Mouse (Mus musculus) ES-Bruce4 (cell line): ENCODE measurements around the gene Rere. TPM values are rescaled to one million over a fixed set of nuclear protein-coding genes. Genes with fewer than 3 reads are reported as not detected.
"Not testable (repeated sequence)": the region's sequence is repeated elsewhere in the genome, so short reads cannot be mapped to it uniquely, and the experiment has no call there.

Experiments used
- H3K27ac ChIP-seq: 2 replicates; pipeline ENCODE4 v1.5.1; 2012; ENCODE audit warnings: low read length, inconsistent platforms; ENCODE audit not compliant: insufficient read depth
- H3K27me3 ChIP-seq: 2 replicates; pipeline ENCODE4 v1.6.1; 2012; ENCODE audit warnings: mild to moderate bottlenecking, low read length, inconsistent platforms; ENCODE audit not compliant: control insufficient read depth, poor library complexity, insufficient read depth, severe bottlenecking
- H3K36me3 ChIP-seq: 2 replicates; pipeline ENCODE4 v1.6.1; 2012; ENCODE audit warnings: inconsistent platforms, mild to moderate bottlenecking, low read length, moderate library complexity; ENCODE audit not compliant: control insufficient read depth, poor library complexity, insufficient read depth, severe bottlenecking
- H3K4me1 ChIP-seq: one replicate; pipeline ENCODE4 v1.8.1; 2011; ENCODE audit warnings: low read length; ENCODE audit not compliant: control insufficient read depth, insufficient read depth
- H3K4me3 ChIP-seq: 2 replicates; pipeline ENCODE4 v1.5.1; 2011; ENCODE audit warnings: low read depth, mild to moderate bottlenecking, low read length
- H3K9ac ChIP-seq: 2 replicates; pipeline ENCODE4 v1.6.1; 2012; ENCODE audit warnings: low read depth, mild to moderate bottlenecking, inconsistent platforms; ENCODE audit not compliant: poor library complexity, severe bottlenecking
- H3K9me3 ChIP-seq: replicated peaks from 2 replicates; pipeline ENCODE4 v1.6.1; 2012; ENCODE audit warnings: mild to moderate bottlenecking, low read length, inconsistent platforms; ENCODE audit not compliant: control insufficient read depth, poor library complexity, insufficient read depth, severe bottlenecking
- CTCF ChIP-seq: IDR thresholded peaks from one replicate; pipeline ENCODE4 v1.8.1; 2011; ENCODE audit warnings: low read depth, low read length
- EP300 ChIP-seq: IDR thresholded peaks from 2 replicates; pipeline ENCODE4 v1.6.1; 2011; ENCODE audit warnings: low read depth, low read length; ENCODE audit not compliant: insufficient read depth
- POLR2A ChIP-seq: IDR thresholded peaks from one replicate; pipeline ENCODE4 v1.8.1; 2011; ENCODE audit warnings: low read length; ENCODE audit not compliant: insufficient read depth
- polyA plus RNA-seq: library from polyadenylated mRNA; stranded (reverse); fragments of >200 nt; gene quantifications from 2 replicates; pipeline ENCODE4 v1.2.4, GENCODE M21; 2011; ENCODE audit warnings: low read depth; ENCODE audit not compliant: missing spikeins, insufficient read depth, insufficient read length

The Rere gene
- polyA plus RNA-seq, 1 experiment, result 77.3 TPM

DNA sequence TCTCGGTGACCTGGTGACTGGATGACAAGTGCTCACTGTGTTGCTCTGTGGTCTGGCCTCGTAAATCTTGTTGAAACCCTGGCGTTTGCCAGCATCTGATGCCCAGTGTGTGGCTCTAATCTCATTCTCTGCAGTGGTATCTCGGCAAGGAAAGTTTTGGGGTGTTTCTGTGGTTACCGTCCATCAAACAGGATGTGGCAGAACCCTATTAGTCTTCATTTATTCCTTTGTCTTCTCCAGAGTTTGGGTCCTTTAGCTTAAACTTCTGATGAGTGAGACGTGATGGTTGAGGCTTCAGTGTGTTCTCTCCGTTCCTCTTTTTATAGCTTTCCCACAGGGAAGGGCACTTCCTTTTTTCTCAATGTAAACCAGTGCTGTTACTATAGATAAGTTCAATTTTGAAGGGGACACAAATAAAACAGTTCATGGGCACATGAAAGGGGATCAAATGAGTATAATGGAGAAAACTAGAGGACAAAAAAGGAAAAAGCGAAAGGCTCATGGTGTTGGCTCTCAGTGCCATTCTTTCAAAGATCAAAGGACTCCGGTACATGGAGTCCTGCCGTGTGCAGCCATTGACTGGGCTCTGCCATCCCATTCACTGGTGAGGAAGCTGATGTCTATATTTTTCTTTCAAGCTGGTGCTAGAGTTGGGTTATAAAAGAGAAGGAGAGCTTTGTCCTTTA, 191.4 kb downstream of the Rere start:
- no peak overlapping the region for H3K9ac ChIP-seq
- H3K4me1 ChIP-seq, result no peaks in the 10 kb centered on the region
- H3K27me3 ChIP-seq, result no peaks in the 10 kb centered on the region
- H3K4me3 ChIP-seq, result no peak overlapping the region
- no peak for TF ChIP-seq POLR2A
- TF ChIP-seq EP300, result no peak
- no peak for TF ChIP-seq CTCF
- H3K9me3 ChIP-seq, result no peaks in the 10 kb centered on the region
- peaks cover 7% of the 10 kb centered on the region for H3K36me3 ChIP-seq
- no peak overlapping the region for H3K27ac ChIP-seq

DNA sequence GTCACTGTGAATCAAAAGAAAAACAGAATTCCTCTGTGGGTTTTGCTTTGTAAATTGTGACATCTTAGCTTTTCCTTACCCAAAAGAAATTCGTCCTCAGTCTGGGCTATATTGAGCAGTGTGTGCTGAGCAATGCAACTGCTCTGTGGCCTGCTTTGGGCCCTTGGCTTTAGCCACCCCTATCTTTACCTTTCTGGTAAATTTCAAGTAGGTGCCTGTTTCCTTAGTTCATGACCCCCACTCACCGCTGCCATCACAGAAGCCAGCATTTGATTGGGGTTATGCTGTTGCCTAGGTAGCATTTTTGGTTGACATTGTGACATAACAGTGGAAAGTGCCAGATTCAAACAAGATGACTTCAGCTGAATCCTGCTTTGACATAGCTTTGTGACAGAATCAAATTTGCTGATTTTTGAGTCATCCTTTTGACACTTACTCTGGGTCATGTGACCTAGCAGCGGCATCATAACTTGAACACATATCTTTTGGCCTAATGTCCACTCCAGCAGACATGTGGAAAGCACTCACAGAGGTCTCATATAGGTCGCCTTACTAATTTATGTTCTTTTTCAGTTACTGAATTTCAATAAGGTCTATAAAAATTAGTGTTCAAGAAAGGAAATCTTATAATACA, 192.1 kb downstream of the Rere start:
- Histone ChIP-seq H3K4me3 (no peak overlapping the region), H3K9me3 (no peaks in the 10 kb centered on the region), H3K27ac (no peak overlapping the region), H3K4me1 (peaks cover 2% of the 10 kb centered on the region), H3K27me3 (no peaks in the 10 kb centered on the region), H3K36me3 (peaks cover 6% of the 10 kb centered on the region), H3K9ac (no peak overlapping the region)
- TF ChIP-seq EP300, result no peak
- no peak for TF ChIP-seq POLR2A
- TF ChIP-seq CTCF, result no peak

DNA sequence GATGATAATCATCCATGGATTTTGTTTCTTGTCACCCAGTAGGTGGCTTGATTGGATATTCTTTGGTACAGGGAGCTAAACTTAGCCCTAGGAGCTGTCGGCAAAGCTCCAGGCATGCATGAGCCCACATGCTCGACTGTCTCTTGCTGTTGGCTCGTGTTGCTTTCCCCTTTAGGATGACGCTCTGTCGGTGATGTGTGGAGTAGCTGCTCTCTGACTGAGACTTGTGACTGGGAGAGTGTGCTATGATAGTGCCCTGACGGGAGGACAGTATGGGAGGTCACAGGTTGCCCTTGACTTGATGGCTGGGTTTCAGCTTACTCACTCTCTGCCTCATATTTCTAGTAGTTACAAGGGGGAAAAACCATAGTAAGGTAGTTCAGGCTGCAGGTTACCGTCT, 192.6 kb downstream of the Rere start:
- Histone ChIP-seq H3K4me3 (no peak overlapping the region), H3K9ac (no peak overlapping the region), H3K9me3 (no peaks in the 10 kb centered on the region), H3K27me3 (no peaks in the 10 kb centered on the region), H3K4me1 (peaks cover 2% of the 10 kb centered on the region), H3K27ac (no peak overlapping the region), H3K36me3 (peaks cover 2% of the 10 kb centered on the region; the same call in 1 of the 2 replicates)
- TF ChIP-seq EP300 (no peak), CTCF (no peak), POLR2A (no peak)

DNA sequence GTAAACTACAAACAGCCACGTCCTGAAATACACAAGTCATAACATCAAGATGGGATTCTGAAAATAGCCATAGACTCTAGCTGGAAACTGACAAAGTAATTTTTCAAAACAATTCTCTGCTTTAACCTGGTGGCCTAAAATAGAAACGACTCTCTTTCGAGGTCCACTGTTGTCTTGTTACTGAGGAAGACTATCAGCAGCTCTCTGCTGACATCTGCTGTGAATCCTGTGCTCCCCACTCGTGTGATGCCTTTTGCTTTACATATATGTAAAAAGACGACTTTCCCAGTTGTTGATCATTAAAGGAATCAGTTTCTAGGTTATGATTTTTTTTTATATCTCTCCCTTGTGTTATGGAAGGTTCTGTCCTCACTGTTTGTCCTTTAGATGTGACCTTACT, 194.8 kb downstream of the Rere start:
- Histone ChIP-seq H3K27ac (no peak overlapping the region), H3K9ac (no peak overlapping the region), H3K4me1 (peaks cover 2% of the 10 kb centered on the region), H3K27me3 (no peaks in the 10 kb centered on the region), H3K4me3 (no peak overlapping the region), H3K36me3 (peaks cover 4% of the 10 kb centered on the region; the same call in 1 of the 2 replicates), H3K9me3 (no peaks in the 10 kb centered on the region)
- TF ChIP-seq POLR2A, result no peak

DNA sequence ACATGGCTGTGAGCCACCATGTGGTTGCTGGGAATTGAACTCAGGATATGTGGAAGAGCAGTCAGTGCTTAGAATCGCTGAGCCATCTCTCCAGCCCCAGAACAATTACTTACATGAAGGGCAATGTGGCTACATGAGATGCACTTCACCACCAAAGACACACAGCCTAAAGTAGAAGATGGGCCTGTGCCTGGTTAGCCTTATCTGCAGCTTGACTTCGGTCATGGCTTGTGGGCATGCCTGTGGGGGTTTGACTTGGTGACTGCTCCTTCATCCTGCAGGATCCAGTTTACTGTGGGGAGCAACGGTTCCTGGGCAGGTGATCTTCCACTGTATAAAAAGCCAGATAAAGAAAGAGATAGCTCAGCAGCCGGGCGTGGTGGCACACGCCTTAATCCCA, 196.6 kb downstream of the Rere start:
- no peaks in the 10 kb centered on the region for H3K27me3 ChIP-seq
- no peak overlapping the region for H3K9ac ChIP-seq
- H3K36me3 ChIP-seq, result peaks cover 4% of the 10 kb centered on the region; the same call in 1 of the 2 replicates
- TF ChIP-seq POLR2A (no peak), CTCF (no peak), EP300 (no peak)
- no peak overlapping the region for H3K4me3 ChIP-seq
- peaks cover 2% of the 10 kb centered on the region for H3K4me1 ChIP-seq
- H3K27ac ChIP-seq, result peak overlapping the region; percentile 34
- no peaks in the 10 kb centered on the region for H3K9me3 ChIP-seq

DNA sequence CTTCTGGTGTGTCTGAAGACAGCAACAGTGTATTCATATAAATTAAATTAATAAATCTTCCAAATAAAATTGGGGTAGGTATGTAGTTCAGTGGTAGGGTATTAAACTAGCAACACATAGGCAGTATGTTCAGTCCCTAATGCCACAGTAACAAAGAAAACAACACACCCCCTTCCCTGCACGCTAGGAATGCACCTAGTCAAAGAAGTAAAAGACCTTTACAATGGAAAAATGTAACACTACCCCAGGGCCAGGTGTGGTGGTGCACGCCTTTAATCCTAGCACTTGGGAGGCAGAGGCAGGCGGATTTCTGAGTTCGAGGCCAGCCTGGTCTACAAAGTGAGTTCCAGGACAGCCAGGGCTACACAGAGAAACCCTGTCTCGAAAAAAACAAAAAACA, 201.6 kb downstream of the Rere start:
- not testable (repeated sequence) for H3K4me1 ChIP-seq, H3K4me3 ChIP-seq, H3K27ac ChIP-seq, H3K27me3 ChIP-seq, H3K9ac ChIP-seq, H3K36me3 ChIP-seq, H3K9me3 ChIP-seq
